Mouse (Mus musculus) E14TG2a.4 (cell line): ENCODE measurements around the gene Atxn1.

Experiments used
- H3K27me3 ChIP-seq: 2 replicates; pipeline ENCODE4 v1.6.1; 2014; ENCODE audit warnings: low read length, control low read depth; ENCODE audit not compliant: insufficient read depth
- H3K36me3 ChIP-seq: 2 replicates; pipeline ENCODE4 v1.6.1; 2014; ENCODE audit warnings: low read length, control low read depth; ENCODE audit not compliant: insufficient read depth
- H3K4me1 ChIP-seq: replicated peaks from 2 replicates; pipeline ENCODE4 v1.6.1; 2014; ENCODE audit warnings: low read depth, low read length, control low read depth
- H3K4me3 ChIP-seq: replicated peaks from 2 replicates; pipeline ENCODE4 v1.5.1; 2014; ENCODE audit warnings: mild to moderate bottlenecking, low read length
- H3K9me3 ChIP-seq: 2 replicates; pipeline ENCODE4 v1.6.1; 2014; ENCODE audit warnings: low read length, control low read depth
- CTCF ChIP-seq: conservative IDR thresholded peaks from 2 replicates; pipeline ENCODE4 v1.5.1; 2014; ENCODE audit warnings: low read length
- NANOG ChIP-seq: IDR thresholded peaks from 2 replicates; pipeline ENCODE4 v1.6.1; 2014; ENCODE audit warnings: borderline replicate concordance, low read length, mixed read lengths
- POU5F1 ChIP-seq: IDR thresholded peaks from 2 replicates; pipeline ENCODE4 v1.6.1; 2014; ENCODE audit warnings: low read length, borderline replicate concordance

Atxn1 gene

GRCm38 (mm10) chr13:45662216-45662615 is 302.6 kb downstream of the Atxn1 start:
- TF ChIP-seq NANOG (no peak), CTCF (no peak), POU5F1 (no peak)
- H3K4me3 ChIP-seq, result no peak overlapping the region
- H3K4me1 ChIP-seq, result no peaks in the 10 kb centered on the region
- no peaks in the 10 kb centered on the region for H3K36me3 ChIP-seq
- H3K9me3 ChIP-seq, result no peaks in the 10 kb centered on the region
- no peaks in the 10 kb centered on the region for H3K27me3 ChIP-seq

- Histone ChIP-seq H3K4me3 (no peak overlapping the region), H3K9me3 (no peaks in the 10 kb centered on the region), H3K36me3 (no peaks in the 10 kb centered on the region), H3K4me1 (no peaks in the 10 kb centered on the region), H3K27me3 (no peaks in the 10 kb centered on the region)
- TF ChIP-seq POU5F1, result no peak
- TF ChIP-seq NANOG, result no peak
- no peak for TF ChIP-seq CTCF
Measured at GRCm38 (mm10) chr13:45661283-45662185, 303.3 kb downstream of the Atxn1 start.

DNA sequence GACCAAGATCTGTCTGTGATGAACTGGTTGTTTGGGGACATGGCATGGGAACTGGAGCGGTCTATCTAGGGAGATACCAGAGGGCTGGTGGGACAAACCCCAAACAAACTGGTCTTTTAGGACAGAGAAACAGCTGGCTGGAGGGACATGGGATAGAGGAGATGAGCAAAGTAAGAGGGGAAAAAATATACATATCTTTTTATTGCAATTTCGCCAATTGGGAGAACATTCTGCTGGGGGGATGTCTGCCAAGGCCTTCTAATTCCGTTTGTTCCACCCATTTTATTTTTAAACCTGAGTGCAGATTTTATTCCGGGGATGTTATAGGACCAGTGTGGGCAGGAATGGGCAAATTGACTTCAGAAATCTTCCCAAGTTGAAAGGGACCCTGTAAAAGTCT is 305.0 kb downstream of the Atxn1 start:
- Histone ChIP-seq H3K4me3 (no peak overlapping the region), H3K36me3 (no peaks in the 10 kb centered on the region), H3K27me3 (no peaks in the 10 kb centered on the region), H3K4me1 (no peaks in the 10 kb centered on the region), H3K9me3 (no peaks in the 10 kb centered on the region)
- TF ChIP-seq NANOG (no peak), POU5F1 (no peak), CTCF (no peak)

GRCm38 (mm10) chr13:45658343-45658742 is 306.5 kb downstream of the Atxn1 start:
- H3K4me1 ChIP-seq, result no peaks in the 10 kb centered on the region
- TF ChIP-seq NANOG (no peak), CTCF (no peak), POU5F1 (no peak)
- H3K9me3 ChIP-seq, result no peaks in the 10 kb centered on the region
- H3K4me3 ChIP-seq, result no peak overlapping the region
- no peaks in the 10 kb centered on the region for H3K36me3 ChIP-seq
- no peaks in the 10 kb centered on the region for H3K27me3 ChIP-seq

- H3K4me1 ChIP-seq, result no peaks in the 10 kb centered on the region
- no peaks in the 10 kb centered on the region for H3K36me3 ChIP-seq
- H3K27me3 ChIP-seq, result no peaks in the 10 kb centered on the region
- no peak overlapping the region for H3K4me3 ChIP-seq
- H3K9me3 ChIP-seq, result no peaks in the 10 kb centered on the region
- no peak for TF ChIP-seq NANOG
- no peak for TF ChIP-seq POU5F1
- TF ChIP-seq CTCF, result no peak
Measured at GRCm38 (mm10) chr13:45657176-45657575, 307.6 kb downstream of the Atxn1 start.

DNA sequence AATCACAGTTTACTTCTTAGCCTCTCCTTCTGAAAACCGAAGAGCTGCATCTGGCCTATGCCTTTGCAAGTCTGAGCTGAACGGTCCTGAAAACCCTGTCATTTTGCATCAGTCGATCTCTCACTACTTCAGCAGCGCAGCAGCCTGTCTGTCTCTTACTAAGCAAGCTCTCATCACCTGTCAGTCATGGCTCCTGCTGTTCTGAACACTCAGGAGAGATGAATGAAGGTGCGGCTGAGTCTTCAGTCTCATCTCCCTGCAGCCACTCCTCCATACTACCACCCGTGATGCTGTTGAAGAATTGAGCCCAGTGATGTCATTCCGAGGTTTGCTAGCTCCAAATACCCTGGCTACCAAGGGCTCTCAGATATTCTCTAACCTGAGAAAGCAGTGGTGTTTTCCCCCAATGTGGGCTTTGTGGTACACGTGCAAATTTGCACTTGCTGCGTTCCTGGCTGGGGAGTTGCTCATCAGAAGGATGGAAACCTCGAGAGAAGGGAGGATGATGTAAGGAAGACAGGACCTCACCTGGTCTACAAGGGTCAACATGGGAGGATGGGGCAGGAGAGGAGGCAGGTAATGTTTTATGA is 313.1 kb downstream of the Atxn1 start:
- H3K27me3 ChIP-seq, result no peaks in the 10 kb centered on the region
- H3K4me1 ChIP-seq, result no peaks in the 10 kb centered on the region
- peaks cover 4% of the 10 kb centered on the region for H3K9me3 ChIP-seq
- no peak overlapping the region for H3K4me3 ChIP-seq
- H3K36me3 ChIP-seq, result no peaks in the 10 kb centered on the region
- TF ChIP-seq NANOG (no peak), CTCF (no peak), POU5F1 (no peak)

- TF ChIP-seq POU5F1 (no peak), NANOG (no peak), CTCF (no peak)
- no peak overlapping the region for H3K4me3 ChIP-seq
- H3K27me3 ChIP-seq, result no peaks in the 10 kb centered on the region
- H3K9me3 ChIP-seq, result peaks cover 4% of the 10 kb centered on the region
- no peaks in the 10 kb centered on the region for H3K4me1 ChIP-seq
- no peaks in the 10 kb centered on the region for H3K36me3 ChIP-seq
Measured at GRCm38 (mm10) chr13:45649197-45649812, 315.5 kb downstream of the Atxn1 start.

- TF ChIP-seq NANOG, result no peak
- no peak for TF ChIP-seq CTCF
- TF ChIP-seq POU5F1, result no peak
- Histone ChIP-seq H3K36me3 (no peaks in the 10 kb centered on the region), H3K27me3 (no peaks in the 10 kb centered on the region), H3K9me3 (peaks cover 4% of the 10 kb centered on the region), H3K4me3 (no peak overlapping the region), H3K4me1 (no peaks in the 10 kb centered on the region)
Measured at GRCm38 (mm10) chr13:45643780-45644395, 320.9 kb downstream of the Atxn1 start.
